Mouse (Mus musculus) kidney, embryonic 15.5 days (tissue): ENCODE data around the gene Zfp697. TPM values are rescaled to one million over a fixed set of nuclear protein-coding genes. Genes with fewer than 3 reads are reported as not detected.
"Not testable (repeated sequence)": the region's sequence is repeated elsewhere in the genome, so short reads cannot be mapped to it uniquely, and the experiment has no call there.

Experiments
- ATAC-seq: fragments of 200-750 bp; cut with Nextera tagmentation; replicated peaks from 2 replicates; pipeline ENCODE4 v1.8.0; 2017; ENCODE audit warnings: moderate TSS enrichment; ENCODE audit not compliant: low FRiP score
- H3K27ac ChIP-seq: fragments of 300-500 bp; sonication (generic); 2 replicates; pipeline ENCODE4 v1.5.1; 2015; ENCODE audit warnings: mild to moderate bottlenecking, inconsistent platforms
- H3K27me3 ChIP-seq: fragments of 300-500 bp; sonication (generic); 2 replicates; pipeline ENCODE4 v1.6.1; 2015; ENCODE audit warnings: inconsistent platforms
- H3K36me3 ChIP-seq: fragments of 300-500 bp; sonication (generic); 2 replicates; pipeline ENCODE4 v1.6.1; 2015; ENCODE audit warnings: inconsistent platforms
- H3K4me1 ChIP-seq: fragments of 300-500 bp; sonication (generic); 2 replicates; pipeline ENCODE4 v1.6.1; 2015; ENCODE audit warnings: inconsistent platforms
- H3K4me2 ChIP-seq: fragments of 300-500 bp; sonication (generic); 2 replicates; pipeline ENCODE4 v1.6.1; 2015; ENCODE audit warnings: moderate library complexity, mild to moderate bottlenecking, inconsistent platforms
- H3K4me3 ChIP-seq: fragments of 300-500 bp; sonication (generic); replicated peaks from 2 replicates; pipeline ENCODE4 v1.5.1; 2015; ENCODE audit warnings: mild to moderate bottlenecking, inconsistent platforms
- H3K9ac ChIP-seq: fragments of 300-500 bp; sonication (generic); 2 replicates; pipeline ENCODE4 v1.6.1; 2015; ENCODE audit warnings: mild to moderate bottlenecking, inconsistent platforms
- H3K9me3 ChIP-seq: fragments of 300-500 bp; sonication (generic); replicated peaks from 2 replicates; pipeline ENCODE4 v1.6.1; 2016; ENCODE audit warnings: inconsistent platforms
- whole genome bisulfite sequencing: fragments of 180-500 bp; shearing (Covaris S2); methylation state at CpG from one replicate; pipeline ENCODE4 v1.1.7; 2015; ENCODE audit warnings: mixed read lengths; 5-methylcytosine and 5-hydroxymethylcytosine counted together
- polyA plus RNA-seq: library from polyadenylated mRNA; unstranded; fragments of >200 nt; fragmentation: Nextera tagmentation; extraction: Ambion mirVana; gene quantifications from 2 replicates; pipeline ENCODE4 v1.2.1, GENCODE M21; 2015

Gene Zfp697
- polyA plus RNA-seq, 1 experiment from 2014 or later, result 14.4 TPM

DNA sequence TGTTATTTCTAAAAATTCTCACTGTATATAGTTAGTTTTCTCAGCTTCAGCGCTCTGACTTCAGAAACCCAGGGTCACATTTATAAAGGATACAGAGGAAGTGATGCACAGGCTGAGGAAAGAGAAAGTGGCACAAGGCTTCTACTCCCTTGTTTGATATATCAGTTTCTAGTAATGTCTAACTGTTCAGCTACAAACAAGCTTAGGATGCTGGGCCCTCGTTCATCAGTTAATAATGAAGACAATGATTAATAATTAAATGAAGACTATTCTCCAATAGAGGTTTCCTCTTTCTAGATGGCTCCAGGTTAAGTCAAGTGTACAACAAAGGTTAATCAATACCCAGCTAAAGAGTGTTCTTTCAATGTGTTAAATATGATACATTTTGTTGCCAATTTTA, 181.6 kb downstream of the Zfp697 start:
- not testable (repeated sequence) for H3K27me3 ChIP-seq, H3K4me1 ChIP-seq, H3K4me3 ChIP-seq, H3K27ac ChIP-seq, H3K4me2 ChIP-seq, H3K36me3 ChIP-seq, H3K9ac ChIP-seq, H3K9me3 ChIP-seq
- peak; percentile 52; the same call in 1 of the 2 replicates for ATAC-seq
- whole genome bisulfite sequencing, result no CpG with 5 or more reads among the region's 2 CpGs

DNA sequence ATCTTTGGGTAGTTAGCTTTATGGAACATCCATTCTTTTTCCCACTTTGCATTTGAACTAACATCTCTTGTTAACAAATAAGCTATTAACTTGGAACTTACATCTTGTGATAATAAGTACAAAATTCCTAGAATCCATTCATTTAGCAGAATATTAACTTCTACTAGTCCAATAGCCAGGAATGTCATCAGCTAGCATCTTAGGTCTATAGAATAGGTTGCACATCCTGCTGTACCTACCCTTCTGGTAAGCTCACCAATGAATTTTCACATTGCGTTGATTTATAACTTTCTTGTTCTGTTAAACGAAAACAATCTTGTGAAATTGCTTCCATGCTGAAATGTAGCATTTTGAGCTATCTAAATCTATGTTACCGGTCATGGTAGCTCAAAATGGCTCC, 182.6 kb downstream of the Zfp697 start:
- not testable (repeated sequence) for H3K4me3 ChIP-seq, H3K36me3 ChIP-seq, H3K4me1 ChIP-seq, H3K9me3 ChIP-seq, H3K27ac ChIP-seq, H3K27me3 ChIP-seq, H3K4me2 ChIP-seq, H3K9ac ChIP-seq
- ATAC-seq, result 0 out of 2 replicates have a peak, but pooled peaks have one; percentile 56
- no CpG with 5 or more reads among the region's 3 CpGs for WGBS

- not testable (repeated sequence) for H3K36me3 ChIP-seq, H3K27ac ChIP-seq, H3K27me3 ChIP-seq, H3K4me2 ChIP-seq, H3K9ac ChIP-seq, H3K9me3 ChIP-seq, H3K4me1 ChIP-seq, H3K4me3 ChIP-seq
- ATAC-seq, result 0 out of 2 replicates have a peak, but pooled peaks have one; percentile 4
- 84% methylated on average over 2 of the region's 2 CpGs for WGBS
These were observed 185.5 kb downstream of the Zfp697 start for GRCm38 (mm10) chr3:98567717-98568116.

DNA sequence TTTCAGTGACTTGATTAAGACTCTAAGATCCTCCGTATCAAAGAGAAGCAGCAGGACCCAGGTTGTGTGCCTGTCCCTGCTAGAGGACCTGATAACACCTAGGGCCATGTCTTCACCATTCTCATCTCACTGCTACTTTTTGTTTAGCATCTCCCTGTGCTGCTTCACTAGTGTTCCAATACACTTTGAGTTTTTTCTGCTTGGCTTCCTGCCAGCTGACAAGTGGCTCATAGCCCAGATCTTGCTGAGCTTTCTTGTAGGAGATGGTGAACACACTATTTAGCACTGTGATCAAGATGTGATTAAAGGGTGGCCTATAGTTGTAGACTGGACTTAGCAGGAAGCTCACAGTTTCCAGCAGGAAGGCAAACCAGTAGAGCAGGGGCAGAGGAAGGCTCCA, 198.8 kb downstream of the Zfp697 start:
- not testable (repeated sequence) for H3K9me3 ChIP-seq, H3K36me3 ChIP-seq, H3K4me3 ChIP-seq, H3K4me1 ChIP-seq, H3K27ac ChIP-seq, H3K27me3 ChIP-seq, H3K9ac ChIP-seq, H3K4me2 ChIP-seq, ATAC-seq
- WGBS, result 83% methylated on average over 1 of the region's 1 CpGs

GRCm38 (mm10) chr3:98582202-98582601, 199.9 kb downstream of the Zfp697 start:
- not testable (repeated sequence) for H3K27ac ChIP-seq, H3K4me1 ChIP-seq, ATAC-seq, H3K27me3 ChIP-seq, H3K36me3 ChIP-seq, H3K4me3 ChIP-seq, H3K9me3 ChIP-seq, H3K9ac ChIP-seq, H3K4me2 ChIP-seq
- WGBS, result no CpG with 5 or more reads among the region's 1 CpGs

- H3K36me3 ChIP-seq, ATAC-seq: not testable (repeated sequence)
These were observed 200.4 kb downstream of the Zfp697 start for GRCm38 (mm10) chr3:98582622-98583021.

GRCm38 (mm10) chr3:98587721-98588120, 205.5 kb downstream of the Zfp697 start:
- Histone ChIP-seq H3K4me3 (no peak overlapping the region), H3K27me3 (no peaks in the 10 kb centered on the region), H3K4me1 (no peaks in the 10 kb centered on the region), H3K9ac (no peak overlapping the region), H3K27ac (no peak overlapping the region), H3K36me3 (no peaks in the 10 kb centered on the region), H3K4me2 (no peak overlapping the region), H3K9me3 (no peaks in the 10 kb centered on the region)
- no peak for ATAC-seq
- 86% methylated on average over 2 of the region's 2 CpGs for WGBS

More at GRCm38 (mm10) chr3:98582622-98583021, 200.4 kb downstream of the Zfp697 start:
- H3K27me3 ChIP-seq, H3K27ac ChIP-seq, H3K4me1 ChIP-seq, H3K9me3 ChIP-seq, H3K4me2 ChIP-seq, H3K9ac ChIP-seq, H3K4me3 ChIP-seq: not testable (repeated sequence)

DNA sequence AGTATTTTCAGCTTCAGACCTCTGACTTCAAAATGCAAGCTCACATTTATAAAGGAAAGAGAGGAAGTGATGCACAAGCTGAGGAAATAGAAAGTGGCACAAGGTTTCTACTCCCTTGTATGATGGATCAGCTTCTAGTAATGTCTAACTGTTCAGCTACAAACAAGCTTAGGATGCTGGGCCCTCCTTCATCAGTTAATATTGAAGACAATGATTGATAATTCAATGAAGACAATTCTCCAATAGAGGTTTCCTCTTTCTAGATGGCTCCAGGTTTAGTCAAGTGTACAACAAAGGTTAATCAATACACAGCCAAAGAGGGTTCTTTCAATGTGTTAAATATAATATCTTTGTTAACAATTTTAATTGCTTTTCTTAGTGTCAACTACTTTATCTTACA, 206.4 kb downstream of the Zfp697 start, which contains the start of gene Gm10681:
Gene Gm10681, minus strand, starts transcription at position 101 of the 400 bp plus-strand sequence.
- Histone ChIP-seq H3K4me3 (no peak within 1 kb of the TSS), H3K4me1 (no peaks in the 10 kb centered on the region), H3K27me3 (no peaks in the 10 kb centered on the region), H3K9me3 (no peaks in the 10 kb centered on the region), H3K4me2 (no peak within 1 kb of the TSS), H3K9ac (no peak within 1 kb of the TSS), H3K27ac (no peak within 1 kb of the TSS), H3K36me3 (no peaks in the 10 kb centered on the region)
- no peak for ATAC-seq

- H3K9me3 ChIP-seq, H3K4me2 ChIP-seq, H3K4me1 ChIP-seq, H3K27ac ChIP-seq, H3K27me3 ChIP-seq, H3K36me3 ChIP-seq, H3K4me3 ChIP-seq, H3K9ac ChIP-seq: not testable (repeated sequence)
- peak; percentile 84 for ATAC-seq
These were observed 231.3 kb downstream of the Zfp697 start for GRCm38 (mm10) chr3:98613540-98613939.

DNA sequence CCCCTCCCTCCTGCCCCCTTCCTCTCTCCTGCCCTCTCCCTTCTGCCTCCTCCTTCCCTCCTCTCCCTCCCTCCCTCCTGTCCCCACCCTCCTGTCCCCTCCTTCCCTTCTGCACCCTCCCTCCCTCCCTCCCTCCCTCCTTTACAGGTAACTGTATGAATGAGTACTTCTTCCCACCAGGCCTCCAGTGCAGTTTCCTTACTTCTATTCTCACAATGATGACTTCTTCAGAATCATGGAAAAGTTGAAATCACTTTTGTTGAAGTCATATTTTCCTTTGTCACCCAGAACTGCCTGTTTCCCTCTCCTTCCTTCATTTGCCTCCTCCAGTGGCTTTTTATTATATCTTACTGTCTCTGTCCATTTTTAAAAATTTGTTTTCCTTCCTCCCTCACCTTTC, 231.7 kb downstream of the Zfp697 start:
- Histone ChIP-seq H3K4me1 (no peaks in the 10 kb centered on the region), H3K27me3 (no peaks in the 10 kb centered on the region), H3K4me2 (no peak overlapping the region), H3K9me3 (no peaks in the 10 kb centered on the region), H3K36me3 (no peaks in the 10 kb centered on the region), H3K9ac (no peak overlapping the region), H3K27ac (peak overlapping the region; percentile 78), H3K4me3 (no peak overlapping the region)
- ATAC-seq, result peak; percentile 52

DNA sequence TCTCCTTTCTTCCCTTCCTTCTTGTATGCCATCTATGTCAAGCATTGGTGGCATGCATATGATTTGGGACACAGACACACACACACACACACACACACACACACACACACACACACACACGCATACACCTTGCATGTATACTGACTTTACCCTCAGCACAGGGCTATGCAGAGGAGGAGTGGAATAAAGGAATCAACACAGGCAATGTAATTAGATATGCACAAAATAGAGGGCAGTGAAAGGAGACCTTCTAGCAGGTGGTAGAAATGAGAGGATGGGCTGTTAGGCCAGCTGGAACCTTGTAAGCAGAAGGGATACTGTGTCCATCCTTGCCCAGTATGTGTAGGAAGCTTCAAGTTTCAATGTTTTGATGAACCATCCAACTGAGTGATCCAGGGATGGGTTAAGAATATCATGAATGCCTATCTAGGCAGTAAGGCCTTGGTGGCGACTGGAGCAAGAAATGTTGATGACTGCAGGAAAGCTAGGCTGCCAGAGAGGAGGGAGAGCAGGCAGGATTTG, 232.2 kb downstream of the Zfp697 start:
- peak overlapping the region; percentile 78 for H3K27ac ChIP-seq
- peak; percentile 74 for ATAC-seq

DNA sequence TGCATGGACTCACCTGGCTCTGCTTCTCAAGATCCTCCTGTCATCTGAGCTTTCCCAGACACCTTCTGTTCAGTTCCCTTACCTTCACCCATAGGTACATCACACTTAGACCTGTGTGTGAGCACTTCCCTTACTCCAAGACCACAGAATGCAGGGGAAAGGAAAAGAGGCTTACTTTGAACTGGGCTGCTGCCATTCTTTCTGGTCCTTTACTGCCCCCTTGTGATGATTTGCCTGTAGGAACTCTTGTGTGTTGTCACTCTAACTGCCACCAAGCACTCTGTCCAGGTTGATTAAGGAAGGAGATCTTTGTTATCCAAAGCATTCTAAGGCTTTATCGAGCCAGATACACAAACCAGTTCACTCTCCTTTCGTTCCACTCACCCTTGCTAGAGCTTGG, 234.0 kb downstream of the Zfp697 start:
- H3K4me2 ChIP-seq, H3K27ac ChIP-seq, H3K27me3 ChIP-seq, H3K9ac ChIP-seq, H3K4me3 ChIP-seq, H3K4me1 ChIP-seq, H3K36me3 ChIP-seq, H3K9me3 ChIP-seq: not testable (repeated sequence)
- 0 out of 2 replicates have a peak, but pooled peaks have one; percentile 16 for ATAC-seq
- 19% methylated on average over 2 of the region's 2 CpGs for WGBS

More for the DNA sequence above, 232.2 kb downstream of the Zfp697 start:
- H3K36me3 ChIP-seq, H3K27me3 ChIP-seq, H3K4me1 ChIP-seq, H3K4me2 ChIP-seq, H3K4me3 ChIP-seq, H3K9ac ChIP-seq, H3K9me3 ChIP-seq: not testable (repeated sequence)
- 48% methylated on average over 2 of the region's 2 CpGs for WGBS

GRCm38 (mm10) chr3:98616786-98617185, 234.5 kb downstream of the Zfp697 start:
- not testable (repeated sequence) for H3K4me3 ChIP-seq, H3K4me2 ChIP-seq, ATAC-seq, H3K4me1 ChIP-seq, H3K27me3 ChIP-seq, H3K9ac ChIP-seq, H3K27ac ChIP-seq, H3K36me3 ChIP-seq, H3K9me3 ChIP-seq
- WGBS, result 54% methylated on average over 1 of the region's 1 CpGs
